Mouse (Mus musculus): ENCODE results near the gene Zfp719.

Zfp719 gene

GRCm38 (mm10) chr7:43606896-43607742 is 27.7 kb downstream of the Zfp719 start, which contains the start of gene Zfp819:
Gene Zfp819, plus strand, starts transcription at chr7:43607169.
- DNase-seq (ENCODE audit: inconsistent age in 2 of 2, low spot score in 1 of 2) = peak; percentile 66 to 85

DNA sequence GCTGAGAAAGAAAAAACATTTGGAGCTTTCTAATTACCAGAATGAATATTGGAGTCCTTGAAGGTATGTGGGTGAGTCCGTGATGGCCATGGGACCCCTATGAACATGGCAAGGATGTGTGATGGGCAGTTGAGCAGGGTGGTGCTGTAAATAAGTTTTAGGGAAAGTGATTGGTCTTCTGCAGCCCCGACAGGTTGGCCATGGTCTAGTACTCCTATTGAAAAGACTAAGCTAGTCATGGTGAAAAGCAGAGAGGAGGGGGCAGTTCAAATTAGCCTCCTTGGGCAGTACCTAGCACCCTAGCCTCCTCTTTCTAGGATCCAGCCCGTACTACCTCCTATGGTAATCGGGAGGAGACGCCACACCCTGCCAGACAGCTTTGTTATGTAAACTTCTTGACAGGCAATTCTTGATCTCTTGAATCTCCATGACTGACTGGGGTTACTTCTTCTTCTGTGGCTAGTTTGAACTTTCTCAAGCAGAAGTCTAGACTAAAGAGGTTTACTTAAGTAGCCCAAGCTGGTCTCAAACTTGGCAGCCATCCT is 28.4 kb downstream of the Zfp719 start:
- no peak for DNase-seq (ENCODE audit: inconsistent age in 2 of 2, low spot score in 1 of 2)

DNA sequence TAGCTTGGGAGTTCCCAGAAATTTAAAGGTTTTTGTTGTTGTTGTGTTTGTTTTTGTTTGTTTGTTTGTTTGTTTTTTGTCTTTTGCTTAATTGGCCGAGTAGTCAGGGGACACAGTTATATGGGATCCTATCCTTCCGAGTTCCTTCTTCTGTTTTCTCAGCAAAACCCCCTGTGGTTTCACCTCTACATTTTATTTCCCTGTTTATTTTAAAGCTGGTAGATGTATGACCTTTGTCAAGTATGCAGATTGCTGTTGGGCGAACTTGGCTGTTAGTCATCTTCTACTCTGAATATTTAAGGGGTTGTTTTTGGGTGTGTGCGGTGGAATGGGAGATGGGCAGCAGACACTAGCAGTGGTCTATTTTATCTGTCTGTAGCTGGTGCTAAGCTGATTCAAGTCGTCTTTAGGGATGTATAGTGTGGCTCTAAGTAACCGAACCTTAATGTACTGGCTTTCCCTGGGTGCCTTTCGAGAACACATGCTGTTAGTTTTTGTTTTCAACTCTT is 29.0 kb downstream of the Zfp719 start:
- DNase-seq (ENCODE audit: inconsistent age in 2 of 2, low spot score in 1 of 2) = no peak

DNA sequence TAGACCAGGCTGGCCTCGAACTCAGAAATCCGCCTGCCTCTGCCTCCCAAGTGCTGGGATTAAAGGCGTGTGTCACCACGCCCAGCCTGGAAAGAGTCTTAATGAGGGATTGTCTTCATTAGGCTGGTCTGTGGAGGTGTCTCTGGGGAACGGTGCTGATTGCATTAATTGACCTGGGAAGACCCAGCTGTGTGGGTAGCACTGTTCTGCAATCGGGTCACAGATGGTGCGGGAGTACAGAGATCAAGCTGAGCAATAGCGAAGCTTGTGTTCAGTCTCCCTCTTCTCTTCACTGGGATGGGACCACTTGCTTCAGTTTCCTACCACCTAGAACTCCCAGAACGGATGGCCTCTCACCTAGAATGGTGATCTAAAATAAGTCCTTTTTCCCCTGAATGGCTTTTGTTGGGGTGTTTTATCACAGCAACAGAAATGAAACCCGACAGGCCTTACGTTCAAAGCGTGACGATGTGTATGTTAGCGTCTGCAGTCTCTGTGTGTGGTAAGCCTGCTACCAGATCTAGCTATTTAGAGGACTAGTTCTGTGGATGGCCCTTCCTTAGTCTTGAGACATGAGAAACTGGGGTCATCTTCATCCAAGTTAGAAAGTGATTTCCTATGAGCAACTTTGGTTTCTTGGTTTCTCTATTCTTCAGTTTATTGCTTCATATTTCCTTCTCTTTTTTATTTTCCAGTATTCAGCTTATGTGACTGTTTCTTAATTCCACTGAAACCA is 34.6 kb downstream of the Zfp719 start:
- DNase-seq (ENCODE audit: inconsistent age in 2 of 2, low spot score in 1 of 2) = no peak

GRCm38 (mm10) chr7:43622927-43623326 is 43.5 kb downstream of the Zfp719 start:
- no peak for DNase-seq (ENCODE audit: inconsistent age in 2 of 2, low spot score in 1 of 2)

DNA sequence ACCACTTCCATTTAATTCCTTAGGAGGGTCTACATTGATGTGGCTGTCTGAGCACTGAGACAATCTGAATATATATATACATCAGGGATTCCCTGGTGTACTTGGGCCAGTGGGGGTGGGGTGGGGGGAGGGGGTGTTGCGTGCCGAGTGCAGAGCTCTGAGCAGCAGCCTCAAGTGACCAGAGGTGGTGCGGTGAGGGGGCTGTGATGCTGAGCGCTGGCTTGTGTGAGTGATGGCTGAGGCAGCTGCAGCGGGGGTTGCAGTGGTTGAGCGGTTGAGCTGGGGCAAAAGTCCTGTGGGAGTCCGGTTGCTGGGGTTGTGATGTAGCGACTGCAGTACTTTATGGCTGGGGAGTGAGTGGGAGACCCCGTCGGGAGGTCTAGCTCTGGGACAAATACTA is 44.4 kb downstream of the Zfp719 start:
- no peak for DNase-seq (ENCODE audit: inconsistent age in 2 of 2, low spot score in 1 of 2)

- DNase-seq (ENCODE audit: inconsistent age in 2 of 2, low spot score in 1 of 2) = peak in 1 of 2 experiments; percentile 31
Observed at GRCm38 (mm10) chr7:43625065-43625464, 45.7 kb downstream of the Zfp719 start.

DNA sequence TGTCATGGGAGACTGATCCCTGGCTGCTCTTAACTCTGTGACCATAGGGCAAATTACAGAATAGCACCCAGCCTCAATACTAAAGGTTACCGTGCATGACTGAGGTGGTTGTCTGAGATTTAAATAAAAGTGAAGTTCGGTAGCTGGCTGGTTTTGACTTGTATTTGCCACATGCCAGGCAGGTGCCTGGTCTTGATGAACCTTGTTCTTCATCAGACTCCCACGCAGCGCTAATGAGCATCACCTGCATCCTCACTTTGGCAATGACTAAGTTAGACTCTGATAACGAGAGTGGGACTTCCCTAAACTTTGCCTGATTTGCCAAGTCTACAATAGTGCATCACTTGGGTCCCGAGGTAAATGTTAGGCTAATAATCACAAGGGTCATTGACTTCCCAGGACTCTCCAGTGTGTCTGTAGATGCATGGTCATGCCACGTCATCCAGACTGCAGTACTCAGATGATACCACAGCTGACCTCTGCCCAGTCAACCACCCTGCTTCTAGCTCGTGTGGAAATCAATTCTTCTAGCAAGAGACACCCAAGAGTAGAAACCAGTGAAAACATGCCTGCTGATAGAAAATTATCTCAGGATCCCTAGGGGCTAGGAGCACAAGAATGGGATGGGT is 46.5 kb downstream of the Zfp719 start:
- no peak for DNase-seq (ENCODE audit: inconsistent age in 2 of 2, low spot score in 1 of 2)

GRCm38 (mm10) chr7:43633940-43634339 is 54.5 kb downstream of the Zfp719 start:
- no peak for DNase-seq (ENCODE audit: inconsistent age in 2 of 2, low spot score in 1 of 2)

GRCm38 (mm10) chr7:43634500-43634899 is 55.1 kb downstream of the Zfp719 start, which contains the start of gene Ceacam18:
Gene Ceacam18, plus strand, starts transcription at chr7:43634707.
- DNase-seq (ENCODE audit: inconsistent age in 2 of 2, low spot score in 1 of 2) = no peak

DNA sequence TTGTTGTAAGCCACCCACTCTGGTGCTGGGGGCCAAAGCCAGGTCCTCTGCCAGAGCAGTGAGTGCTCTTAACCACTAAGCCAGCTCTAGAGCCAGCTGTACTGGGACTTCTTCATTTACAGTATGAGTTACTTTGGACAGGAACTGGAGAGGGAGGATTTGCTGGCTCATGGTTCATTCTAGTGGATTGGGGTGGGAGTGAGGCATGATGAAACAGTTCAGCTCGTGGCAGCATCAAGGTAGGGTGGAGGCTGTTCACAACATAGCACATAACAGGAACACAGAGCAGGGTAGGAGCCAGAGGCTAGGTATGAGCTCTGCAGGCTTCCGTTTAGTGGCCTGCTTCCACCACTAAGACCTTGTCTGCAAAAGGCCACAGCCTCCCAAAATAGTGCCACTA is 56.8 kb downstream of the Zfp719 start:
- no peak for DNase-seq (ENCODE audit: inconsistent age in 2 of 2, low spot score in 1 of 2)

DNA sequence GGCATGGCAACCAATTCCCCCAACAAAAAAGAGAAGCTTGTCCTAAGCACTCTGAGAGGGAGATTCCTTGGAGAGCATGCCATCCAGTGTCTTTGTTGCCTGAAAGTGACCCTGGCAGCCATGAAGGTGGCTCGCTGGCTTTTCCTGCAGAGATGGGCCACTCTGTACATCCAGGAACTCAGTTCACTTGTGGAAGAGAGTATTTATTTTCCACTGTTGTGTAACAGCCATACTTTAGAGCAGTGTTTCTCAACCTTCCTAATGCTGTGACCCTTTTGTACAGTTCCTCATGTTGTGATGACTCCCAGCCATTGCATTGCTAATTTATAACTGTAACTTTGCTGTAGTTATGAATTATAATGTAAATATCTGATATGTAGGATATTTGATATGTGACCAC is 57.7 kb downstream of the Zfp719 start:
- no peak for DNase-seq (ENCODE audit: inconsistent age in 2 of 2, low spot score in 1 of 2)

DNA sequence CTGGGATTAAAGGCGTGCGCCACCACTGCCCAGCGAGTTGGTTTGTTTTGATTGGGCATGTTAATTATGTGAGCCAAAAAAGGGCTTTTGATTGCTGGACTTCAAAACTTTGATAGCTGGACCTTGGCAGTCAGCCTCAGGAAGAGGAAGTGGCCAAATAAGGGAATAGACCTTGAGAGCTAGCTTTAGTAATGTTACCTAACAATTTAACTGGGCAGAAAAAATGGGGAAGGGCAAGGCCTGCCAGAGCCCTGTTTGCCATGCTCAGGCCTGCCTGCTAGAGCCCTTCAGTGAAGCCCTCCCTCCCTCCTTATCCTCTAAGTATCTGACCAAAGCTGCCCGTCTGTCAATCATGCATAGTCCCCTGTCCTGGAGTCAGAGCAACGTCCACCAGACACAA is 63.2 kb downstream of the Zfp719 start:
- peak; percentile 67 to 92 for DNase-seq (ENCODE audit: inconsistent age in 2 of 2, low spot score in 1 of 2)
